18 mouse cellular contexts compared by ENCODE assay signal in genomic region chrX:9699815-9700214, GRCm38 (mm10).
"Had no signal": no experiment of that assay in that cellular context is flagged by ENCODE, and none has a peak within 500 bp of the region (broad histone marks: within the 10 kb centered on the region; RNA-seq: fewer than 3 reads in every experiment).

No protein-coding gene starts in this region.

- H3K4me3 ChIP-seq: limb, embryonic 12.5 days; liver, embryonic 13.5 days; lung, embryonic 15.5 days; megakaryocyte, embryonic 14.5 days; midbrain, embryonic 15.5 days; neural tube, embryonic 12.5 days had no signal

- H3K4me1 ChIP-seq: limb, embryonic 12.5 days; liver, embryonic 13.5 days; lung, embryonic 15.5 days; megakaryocyte, embryonic 14.5 days; midbrain, embryonic 15.5 days; neural tube, embryonic 12.5 days had no signal

- ATAC-seq: liver, postnatal 0 days; midbrain, embryonic 15.5 days had no signal

- H3K9me3 ChIP-seq: limb, embryonic 12.5 days; liver, embryonic 13.5 days; lung, embryonic 15.5 days; megakaryocyte, embryonic 14.5 days; midbrain, embryonic 15.5 days; neural tube, embryonic 12.5 days had no signal

- H3K27ac ChIP-seq: limb, embryonic 12.5 days; liver, embryonic 13.5 days; lung, embryonic 15.5 days; macrophage; midbrain, embryonic 15.5 days; neural tube, embryonic 12.5 days had no signal

- H3K36me3 ChIP-seq: limb, embryonic 12.5 days; liver, embryonic 13.5 days; lung, embryonic 15.5 days; midbrain, embryonic 15.5 days; neural tube, embryonic 12.5 days had no signal

- H3K27me3 ChIP-seq: limb, embryonic 12.5 days; liver, embryonic 13.5 days; lung, embryonic 15.5 days; midbrain, embryonic 15.5 days; neural tube, embryonic 12.5 days had no signal

- H3K4me2 ChIP-seq: limb, embryonic 12.5 days; liver, embryonic 13.5 days; lung, embryonic 15.5 days; midbrain, embryonic 11.5 days; midbrain, embryonic 15.5 days; neural tube, embryonic 12.5 days had no signal

- DNase-seq: kidney, postnatal 25 days; layer of hippocampus, adult 9-11 months; layer of hippocampus, postnatal 36 days; liver; liver, embryonic 13.5 days; liver, postnatal 0 days; lung, postnatal 14 days; retina, postnatal 1 day; right cerebral cortex, postnatal 25 days; thymus, adult 18-20 months; thymus, postnatal 14 days had no signal

- H3K9ac ChIP-seq: limb, embryonic 12.5 days; liver, embryonic 13.5 days; liver, postnatal 0 days; lung, embryonic 15.5 days; midbrain, embryonic 15.5 days; neural tube, embryonic 12.5 days had no signal
